Mouse (Mus musculus) layer of hippocampus, adult 18-20 months (tissue): ENCODE measurements around the gene Tnk2. TPM values are rescaled to one million over a fixed set of nuclear protein-coding genes. Genes with fewer than 3 reads are reported as not detected.

Experiments used
- DNase-seq, 2 experiments: peaks; one replicate each; pipeline ENCODE4 v3.0.0; 2022; ENCODE audit warnings: low spot score in 2 of 2
- long read RNA-seq: library from polyadenylated mRNA; stranded (forward); transcript quantifications from one replicate; pipeline ENCODE4 v2.0.0, GENCODE M21; 2021
- total RNA-seq, 2 experiments: library from RNA; stranded (reverse); gene quantifications; 2 replicates each; pipeline ENCODE4 v1.2.3; 2021

The Tnk2 gene
- 100 to 1,000 TPM; 227 to 233 TPM for total RNA-seq
- long read RNA-seq, full-length matches to known transcripts: 22 of 102 reads
- long read RNA-seq, partial matches to known transcripts: 52 of 102 reads
- long read RNA-seq, other reads (novel, unspliced or antisense): 28 of 102 reads

- peak; percentile 79 to 89 for DNase-seq
Measured at GRCm38 (mm10) chr16:32643661-32644061, at the start of gene Tnk2. Tnk2 (plus strand) TSS chr16:32643874.

DNA sequence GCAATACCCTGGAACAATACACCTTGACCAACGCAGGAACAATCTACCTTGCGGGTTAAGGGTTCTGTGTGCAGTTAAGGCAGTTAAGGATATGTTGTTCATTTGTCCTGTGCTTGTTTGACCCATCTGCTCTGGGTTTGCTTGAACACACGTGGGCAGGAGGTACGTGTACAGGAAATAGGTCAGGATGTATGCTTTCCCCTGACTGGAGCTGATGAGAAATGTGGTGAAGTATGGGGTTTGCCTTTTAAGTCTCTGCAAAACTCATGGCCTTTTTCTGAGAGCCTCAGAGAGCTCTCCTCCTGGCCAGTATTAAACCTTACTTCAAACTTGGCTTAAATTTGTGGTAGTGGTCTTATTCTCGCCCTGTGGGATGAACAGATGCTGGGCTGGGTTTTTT lies 49.8 kb upstream of the Tnk2 start:
- no peak for DNase-seq

- DNase-seq: no peak
Measured at GRCm38 (mm10) chr16:32594701-32595100, 49.0 kb upstream of the Tnk2 start.

DNA sequence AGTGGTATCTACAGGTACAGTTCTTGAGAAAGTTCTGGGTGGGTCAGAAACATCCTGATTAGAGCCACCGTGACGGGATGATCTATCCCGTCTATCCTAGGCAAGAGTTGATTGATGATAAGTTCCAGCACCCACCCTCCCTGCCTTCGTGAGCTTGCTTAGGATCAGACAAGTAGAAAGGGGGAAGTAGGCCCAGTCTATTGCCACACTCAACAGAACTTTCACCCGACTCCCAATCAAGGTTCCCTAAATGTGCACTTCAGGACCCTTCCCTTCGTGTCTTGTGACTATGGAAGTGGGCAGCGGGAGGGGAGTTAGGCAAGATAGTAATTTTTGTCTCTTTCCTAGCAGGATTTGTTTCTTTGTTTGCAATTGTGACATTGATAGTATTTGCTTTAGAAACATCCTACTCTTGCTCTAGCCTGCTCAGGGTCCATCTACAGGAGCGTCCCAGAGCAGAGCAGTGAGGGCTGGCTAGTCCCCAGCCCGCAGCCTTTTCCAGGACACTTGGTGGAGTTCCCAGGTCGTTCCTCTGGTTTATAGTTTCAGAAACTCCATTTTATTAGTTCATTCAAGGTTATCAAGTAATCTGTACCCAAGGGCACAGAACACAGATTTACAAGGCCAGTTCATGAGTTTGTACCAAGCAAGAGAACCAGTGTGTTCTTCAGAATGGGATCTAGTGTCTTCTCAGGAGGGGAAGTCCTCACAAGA lies 48.4 kb upstream of the Tnk2 start:
- DNase-seq: no peak

- DNase-seq: no peak
Measured at GRCm38 (mm10) chr16:32597909-32598381, 45.7 kb upstream of the Tnk2 start.

DNA sequence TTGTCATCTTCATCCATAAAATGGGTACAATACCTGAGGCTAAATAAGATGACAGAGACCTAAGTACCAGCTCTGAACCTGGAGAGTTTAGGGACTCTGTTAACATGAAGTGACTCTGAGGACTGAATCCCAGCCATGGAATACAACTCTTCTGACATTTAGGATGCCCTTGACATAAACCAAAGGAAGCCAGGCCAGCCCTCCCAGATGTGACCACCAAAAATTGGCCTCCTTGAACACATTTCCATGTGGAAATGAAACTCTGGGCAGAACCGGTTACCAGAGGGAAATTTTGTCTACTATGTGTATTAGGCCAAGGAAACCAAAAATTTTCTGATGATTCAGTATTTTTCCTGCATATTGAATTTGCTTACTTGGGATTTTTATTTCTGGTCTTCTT lies 44.5 kb upstream of the Tnk2 start:
- no peak for DNase-seq

- DNase-seq: no peak
Measured at GRCm38 (mm10) chr16:32602193-32602685, 41.4 kb upstream of the Tnk2 start.

- no peak for DNase-seq
Measured at GRCm38 (mm10) chr16:32607562-32608343, 35.9 kb upstream of the Tnk2 start.

DNA sequence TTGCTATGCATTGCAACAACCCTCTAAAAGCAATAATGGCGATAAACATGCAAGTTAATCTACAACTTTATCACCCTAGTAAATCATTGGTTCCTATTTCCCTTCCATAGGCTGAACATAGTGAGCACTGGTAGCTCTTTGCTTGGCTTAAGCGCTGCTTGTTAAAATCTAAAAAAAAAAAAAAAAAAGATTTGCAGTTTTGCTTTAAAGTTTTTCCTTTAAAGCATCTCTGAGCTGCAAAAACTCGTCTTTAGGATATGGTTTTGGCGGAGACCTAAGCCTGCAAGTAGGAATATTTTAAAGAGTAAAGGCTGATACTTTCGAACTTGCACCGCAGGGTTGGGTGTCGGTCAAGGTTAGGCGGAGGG lies 35.3 kb upstream of the Tnk2 start:
- no peak for DNase-seq

- peak; percentile 95 to 97 for DNase-seq
Measured at GRCm38 (mm10) chr16:32608712-32609400, 34.8 kb upstream of the Tnk2 start, which contains the start of gene Tfrc. Tfrc (plus strand) TSS chr16:32608920.

- DNase-seq: peak in 1 of 2 experiments; percentile 12
Measured at GRCm38 (mm10) chr16:32609401-32609779, 34.3 kb upstream of the Tnk2 start.

DNA sequence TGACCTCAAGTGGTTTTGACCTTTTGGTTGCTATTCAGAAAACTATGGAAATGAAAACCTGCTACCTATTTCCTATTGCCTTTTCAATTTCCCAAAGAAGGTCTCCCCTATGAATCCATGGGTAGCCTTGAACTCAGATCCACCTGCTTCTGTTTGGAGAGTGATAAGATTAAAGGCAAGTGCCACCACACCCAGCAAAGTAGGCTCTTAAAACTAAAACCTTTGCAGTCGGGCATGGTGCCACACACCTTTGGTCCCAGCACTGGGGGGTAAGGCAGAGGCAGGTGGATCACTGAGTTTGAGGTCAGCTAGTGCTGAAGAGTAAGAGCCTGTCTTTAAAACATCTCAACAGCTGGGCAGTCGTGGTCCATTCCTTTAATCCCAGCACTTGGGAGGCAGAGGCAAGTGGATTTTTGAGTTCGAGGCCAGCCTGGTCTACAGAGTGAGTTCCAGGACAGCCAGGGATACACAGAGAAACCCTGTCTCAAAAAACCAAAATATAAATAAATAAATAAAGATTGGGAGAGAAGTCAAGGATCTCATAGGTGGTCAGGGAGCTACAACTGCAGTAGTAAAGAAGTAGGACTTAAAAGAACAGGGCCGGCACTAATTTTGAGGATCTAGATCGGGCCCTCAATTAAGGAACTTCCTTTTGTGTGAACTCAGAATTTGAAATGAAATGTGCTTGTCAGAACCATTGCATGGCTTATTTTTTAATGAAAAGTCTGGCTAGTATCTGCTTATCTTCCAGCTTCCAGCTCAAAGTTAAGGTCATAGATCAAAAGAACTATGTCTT lies 33.0 kb upstream of the Tnk2 start:
- DNase-seq: no peak

- no peak for DNase-seq
Measured at GRCm38 (mm10) chr16:32612052-32612451, 31.6 kb upstream of the Tnk2 start.

DNA sequence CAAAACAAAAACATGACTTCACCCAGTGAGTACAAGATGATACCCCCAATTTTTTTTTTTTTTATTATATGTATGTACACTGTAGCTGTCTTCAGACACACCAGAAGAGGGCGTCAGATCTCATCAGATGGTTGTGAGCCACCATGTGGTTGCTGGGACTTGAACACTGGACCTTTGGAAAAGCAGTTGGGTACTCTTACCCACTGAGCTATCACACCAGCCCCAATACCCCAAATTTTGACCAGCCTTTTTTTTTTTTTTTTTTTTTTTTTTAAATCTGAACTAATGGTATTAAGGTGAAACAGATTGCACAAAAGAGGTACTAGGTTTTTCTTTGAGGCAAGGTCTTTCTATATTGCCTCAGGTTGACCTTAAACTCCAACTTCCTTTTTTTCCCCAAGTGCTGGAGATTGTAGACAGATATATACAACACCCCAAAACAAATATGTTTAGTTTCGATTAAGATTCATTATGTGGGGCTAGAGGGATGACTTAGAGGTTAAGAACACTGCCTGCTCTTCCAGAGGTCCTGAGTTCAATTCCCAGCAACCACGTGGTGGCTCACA lies 30.3 kb upstream of the Tnk2 start:
- DNase-seq: no peak

- no peak for DNase-seq
Measured at GRCm38 (mm10) chr16:32614047-32614446, 29.6 kb upstream of the Tnk2 start.

DNA sequence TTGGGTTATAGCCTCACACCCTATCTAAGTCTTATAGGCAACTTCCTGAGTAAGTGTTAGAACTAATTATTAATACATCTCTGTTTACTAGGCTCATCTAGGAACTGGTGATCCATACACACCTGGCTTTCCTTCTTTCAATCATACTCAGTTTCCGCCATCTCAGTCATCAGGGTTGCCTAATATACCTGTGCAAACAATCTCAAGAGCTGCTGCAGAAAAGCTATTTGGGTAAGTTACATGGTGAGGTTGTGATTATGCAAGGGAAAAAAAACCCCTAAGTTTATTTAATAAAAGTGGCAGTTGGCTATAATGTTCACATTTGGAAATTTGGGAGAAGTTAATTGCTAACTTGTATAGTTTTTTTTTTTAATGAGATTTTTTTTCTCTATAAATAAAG lies 24.7 kb upstream of the Tnk2 start:
- no peak for DNase-seq

GRCm38 (mm10) chr16:32628140-32628539 lies 15.5 kb upstream of the Tnk2 start:
- DNase-seq: no peak

GRCm38 (mm10) chr16:32632328-32632824 lies 11.3 kb upstream of the Tnk2 start:
- DNase-seq: no peak

DNA sequence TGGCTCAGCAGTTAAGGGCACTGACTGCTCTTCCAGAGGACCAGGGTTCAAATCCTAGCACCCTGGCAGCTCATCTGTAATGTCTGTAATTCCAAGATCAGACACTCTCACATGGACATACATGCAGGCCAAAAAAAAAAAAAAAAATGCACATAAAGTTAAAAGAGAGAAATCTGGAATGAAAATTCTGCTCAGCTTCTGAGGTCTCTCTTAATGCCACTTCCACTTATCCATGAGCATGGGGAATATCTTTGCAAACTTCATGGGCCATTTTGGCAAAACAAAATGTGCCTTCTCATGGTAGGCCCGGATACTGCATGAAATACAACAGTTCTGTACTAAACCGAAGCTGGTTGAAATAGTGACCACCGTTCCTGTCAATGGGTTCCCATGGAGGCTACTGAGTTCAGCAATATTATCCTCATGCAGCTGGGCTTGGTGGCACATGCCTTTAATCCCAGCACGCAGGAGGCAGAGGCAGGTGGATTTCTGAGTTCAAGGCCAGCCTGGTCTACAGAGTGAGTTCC lies 10.1 kb upstream of the Tnk2 start:
- DNase-seq: no peak

GRCm38 (mm10) chr16:32634183-32634582 lies 9.5 kb upstream of the Tnk2 start:
- DNase-seq: no peak
